Mouse (Mus musculus) MEL (cell line): Measurements from ENCODE around the gene Trmt112. TPM values are rescaled to one million over a fixed set of nuclear protein-coding genes. Genes with fewer than 3 reads are reported as not detected.

Experiments
- DNase-seq: peaks from one replicate; pipeline ENCODE4 v3.0.0; 2011; ENCODE audit warnings: low read depth, low spot score
- H3K27ac ChIP-seq: 2 replicates; pipeline ENCODE4 v1.5.1; 2012; ENCODE audit warnings: low read depth, mild to moderate bottlenecking, control low read depth, low read length, moderate library complexity; ENCODE audit not compliant: control insufficient read depth
- H3K27me3 ChIP-seq, 2 experiments: fragments of 150-350 bp in 1 of 2; sonication (generic) in 1 of 2; 2 replicates each; pipeline ENCODE4 v1.6.1; 2012; ENCODE audit warnings: low read length in 2 of 2, mild to moderate bottlenecking in 2 of 2, improper control_type of control experiment in 1 of 2, moderate library complexity in 1 of 2; ENCODE audit not compliant: insufficient read depth in 2 of 2, control insufficient read depth in 1 of 2
- H3K36me3 ChIP-seq, 2 experiments: 2 replicates each; pipeline ENCODE4 v1.6.1; 2012 to 2014; ENCODE audit warnings: low read length in 2 of 2, improper control_type of control experiment in 1 of 2, inconsistent platforms in 1 of 2, mild to moderate bottlenecking in 1 of 2; ENCODE audit not compliant: insufficient read depth in 2 of 2, control insufficient read depth in 1 of 2
- H3K4me1 ChIP-seq, 2 experiments: fragments of 150-350 bp in 1 of 2; sonication (generic) in 1 of 2; 2 replicates each; pipeline ENCODE4 v1.6.1; 2012; ENCODE audit warnings: low read length in 2 of 2, improper control_type of control experiment in 1 of 2, mild to moderate bottlenecking in 1 of 2; ENCODE audit not compliant: insufficient read depth in 2 of 2, control insufficient read depth in 1 of 2
- H3K4me3 ChIP-seq, 2 experiments: fragments of 150-350 bp in 1 of 2; sonication (generic) in 1 of 2; 2 replicates each; pipeline ENCODE4 v1.5.1; 2012; ENCODE audit warnings: low read depth in 2 of 2, low read length in 2 of 2, mild to moderate bottlenecking in 2 of 2, moderate library complexity in 2 of 2, control low read depth in 1 of 2, improper control_type of control experiment in 1 of 2; ENCODE audit not compliant: control insufficient read depth in 1 of 2, insufficient read depth in 1 of 2
- H3K79me2 ChIP-seq: 2 replicates; pipeline ENCODE4 v1.6.1; 2012; ENCODE audit warnings: mild to moderate bottlenecking, low read length, moderate library complexity; ENCODE audit not compliant: control insufficient read depth, poor library complexity, insufficient read depth
- H3K9ac ChIP-seq: 2 replicates; pipeline ENCODE4 v1.6.1; 2012; ENCODE audit warnings: low read depth, mild to moderate bottlenecking, control low read depth, low read length, moderate library complexity; ENCODE audit not compliant: control insufficient read depth, poor library complexity, severe bottlenecking
- H3K9me3 ChIP-seq: fragments of 150-350 bp; sonication (generic); replicated peaks from 2 replicates; pipeline ENCODE4 v1.6.1; 2012; ENCODE audit warnings: mild to moderate bottlenecking, low read length, improper control_type of control experiment, moderate library complexity; ENCODE audit not compliant: insufficient read depth
- BHLHE40 ChIP-seq: IDR thresholded peaks from 2 replicates; pipeline ENCODE4 v1.6.1; 2012; ENCODE audit warnings: low read depth, mild to moderate bottlenecking, inconsistent platforms, low read length, improper control_type of control experiment, borderline replicate concordance
- CHD1 ChIP-seq: IDR thresholded peaks from 2 replicates; pipeline ENCODE4 v1.6.1; 2012; ENCODE audit warnings: low read depth, mild to moderate bottlenecking, inconsistent platforms, low read length, improper control_type of control experiment
- CHD2 ChIP-seq: IDR thresholded peaks from 2 replicates; pipeline ENCODE4 v1.6.1; 2011; ENCODE audit warnings: low read length, improper control_type of control experiment
- CTCF ChIP-seq, 3 experiments: IDR thresholded peaks in 2 of 3; conservative IDR thresholded peaks in 1 of 3; 2 replicates each; pipeline ENCODE4 v1.5.1; 2011 to 2012; ENCODE audit warnings: low read length in 3 of 3, low read depth in 2 of 3, mild to moderate bottlenecking in 2 of 3, improper control_type of control experiment in 1 of 3, inconsistent platforms in 1 of 3, mixed read lengths in 1 of 3, moderate library complexity in 1 of 3; ENCODE audit not compliant: control insufficient read depth in 1 of 3, insufficient read depth in 1 of 3, poor library complexity in 1 of 3, severe bottlenecking in 1 of 3
- ELF1 ChIP-seq: IDR thresholded peaks from 2 replicates; pipeline ENCODE4 v1.6.1; 2014; ENCODE audit warnings: low read depth, mild to moderate bottlenecking, inconsistent platforms, low read length, improper control_type of control experiment, moderate library complexity
- GATA1 ChIP-seq: IDR thresholded peaks from 2 replicates; pipeline ENCODE4 v1.6.1; 2011; ENCODE audit warnings: low read depth, low read length, improper control_type of control experiment
- JUND ChIP-seq: IDR thresholded peaks from 2 replicates; pipeline ENCODE4 v1.6.1; 2011; ENCODE audit warnings: low read depth, mild to moderate bottlenecking, improper control_type of control experiment, low read length
- MAFK ChIP-seq: IDR thresholded peaks from 2 replicates; pipeline ENCODE4 v1.6.1; 2011; ENCODE audit warnings: low read depth, mild to moderate bottlenecking, low read length, improper control_type of control experiment, borderline replicate concordance
- MAZ ChIP-seq: IDR thresholded peaks from 2 replicates; pipeline ENCODE4 v1.6.1; 2012; ENCODE audit warnings: low read depth, mild to moderate bottlenecking, inconsistent platforms, low read length, improper control_type of control experiment
- MXI1 ChIP-seq: IDR thresholded peaks from 2 replicates; pipeline ENCODE4 v1.6.1; 2011; ENCODE audit warnings: mild to moderate bottlenecking, low read depth, low read length, improper control_type of control experiment
- MYC ChIP-seq: IDR thresholded peaks from 2 replicates; pipeline ENCODE4 v1.6.1; 2011; ENCODE audit warnings: low read depth, mild to moderate bottlenecking, low read length, improper control_type of control experiment, moderate library complexity
- POLR2AphosphoS2 ChIP-seq: IDR thresholded peaks from 2 replicates; pipeline ENCODE4 v1.6.1; 2011; ENCODE audit warnings: low read length, improper control_type of control experiment
- POLR2AphosphoS5 ChIP-seq: IDR thresholded peaks from 2 replicates; pipeline ENCODE4 v1.6.1; 2012; ENCODE audit warnings: low read depth, borderline replicate concordance, mild to moderate bottlenecking, inconsistent platforms, low read length, moderate library complexity, mixed read lengths
- TBP ChIP-seq: IDR thresholded peaks from 2 replicates; pipeline ENCODE4 v1.8.0; 2011; ENCODE audit warnings: low read depth, low read length, improper control_type of control experiment
- TCF12 ChIP-seq: IDR thresholded peaks from 2 replicates; pipeline ENCODE4 v1.6.1; 2014; ENCODE audit warnings: low read depth, mild to moderate bottlenecking, inconsistent platforms, low read length, improper control_type of control experiment, moderate library complexity
- ZC3H11A ChIP-seq: IDR thresholded peaks from 2 replicates; pipeline ENCODE4 v1.6.1; 2012; ENCODE audit warnings: low read depth, mild to moderate bottlenecking, inconsistent platforms, low read length, improper control_type of control experiment
- ZKSCAN1 ChIP-seq: IDR thresholded peaks from 2 replicates; pipeline ENCODE4 v1.6.1; 2012; ENCODE audit warnings: low read depth, mild to moderate bottlenecking, inconsistent platforms, low read length, improper control_type of control experiment, moderate library complexity
- polyA plus RNA-seq, 2 experiments: library from polyadenylated mRNA; stranded (reverse) in 1 of 2; unstranded in 1 of 2; fragments of >175 nt in 1 of 2; fragments of >200 nt in 1 of 2; gene quantifications; 2 replicates each; pipeline versions ENCODE4 v1.2.1 to v1.2.4; 2012; ENCODE audit warnings: low replicate concordance in 2 of 2, low read depth in 1 of 2; ENCODE audit not compliant: insufficient read length in 2 of 2, insufficient read depth in 1 of 2, missing spikeins in 1 of 2
- total RNA-seq: library from RNA; depleted of rRNA; stranded (reverse); fragments of 300-350 nt; gene quantifications from 2 replicates; pipeline ENCODE4 v1.2.3, GENCODE M21; 2012

The Trmt112 gene
- total and polyA plus RNA-seq, 3 experiments: 294 to 319 TPM; not detected in 1

GRCm38 (mm10) chr19:6954046-6954445 is 44.5 kb downstream of the Trmt112 start:
- TF ChIP-seq MXI1 (no peak), MAZ (no peak), MAFK (no peak), JUND (no peak), POLR2AphosphoS5 (no peak), CTCF (IDR thresholded peaks at IDR 0.05 in 2 of 3, conservative IDR thresholded peaks at IDR 0.05 in 1 of 3; ENCODE audit: control insufficient read depth in 1 of 3, insufficient read depth in 1 of 3, low read depth in 2 of 3, low read length in 3 of 3, poor library complexity in 1 of 3, severe bottlenecking in 1 of 3) (peak; percentile 21 to 49 (median 37); a peak in 4 of 6 replicates)
- peak; percentile 18 for DNase-seq
- H3K4me3 ChIP-seq: no peak overlapping the region
- H3K9me3 ChIP-seq: no peaks in the 10 kb centered on the region
- H3K9ac ChIP-seq: no peak overlapping the region
- H3K36me3 ChIP-seq: peaks cover 2 to 6% of the 10 kb centered on the region in 2 experiments; a peak in 2 of 4 replicates
- H3K79me2 ChIP-seq: peaks cover 1% of the 10 kb centered on the region; the same call in 1 of the 2 replicates
- H3K27me3 ChIP-seq: no peaks in the 10 kb centered on the region
- 0 out of 4 replicates have a peak, but pooled peaks cover 0 to 6% of the 10 kb centered on the region in 2 experiments for H3K4me1 ChIP-seq
- H3K27ac ChIP-seq: no peak overlapping the region

GRCm38 (mm10) chr19:6955424-6955823 is 45.9 kb downstream of the Trmt112 start:
- Histone ChIP-seq H3K9ac (no peak overlapping the region), H3K27me3 (no peaks in the 10 kb centered on the region), H3K4me1 (0 out of 4 replicates have a peak, but pooled peaks cover 0 to 3% of the 10 kb centered on the region in 2 experiments), H3K79me2 (peaks cover 1% of the 10 kb centered on the region; the same call in 1 of the 2 replicates), H3K9me3 (no peaks in the 10 kb centered on the region), H3K27ac (no peak overlapping the region), H3K4me3 (no peak overlapping the region), H3K36me3 (peaks cover 2 to 3% of the 10 kb centered on the region in 2 experiments; a peak in 2 of 4 replicates)
- DNase-seq: no peak
- TF ChIP-seq CHD1 (no peak), ZC3H11A (no peak), POLR2AphosphoS2 (no peak), CTCF (IDR thresholded peaks at IDR 0.05 in 2 of 3, conservative IDR thresholded peaks at IDR 0.05 in 1 of 3; ENCODE audit: control insufficient read depth in 1 of 3, insufficient read depth in 1 of 3, low read depth in 2 of 3, low read length in 3 of 3, poor library complexity in 1 of 3, severe bottlenecking in 1 of 3) (no peak), GATA1 (no peak), ZKSCAN1 (no peak), CHD2 (no peak), MYC (no peak), ELF1 (no peak), MAZ (no peak), TBP (no peak), POLR2AphosphoS5 (no peak), BHLHE40 (no peak), TCF12 (no peak)
